Mouse (Mus musculus): Measurements from ENCODE around the gene Plod2.

The Plod2 gene

DNA sequence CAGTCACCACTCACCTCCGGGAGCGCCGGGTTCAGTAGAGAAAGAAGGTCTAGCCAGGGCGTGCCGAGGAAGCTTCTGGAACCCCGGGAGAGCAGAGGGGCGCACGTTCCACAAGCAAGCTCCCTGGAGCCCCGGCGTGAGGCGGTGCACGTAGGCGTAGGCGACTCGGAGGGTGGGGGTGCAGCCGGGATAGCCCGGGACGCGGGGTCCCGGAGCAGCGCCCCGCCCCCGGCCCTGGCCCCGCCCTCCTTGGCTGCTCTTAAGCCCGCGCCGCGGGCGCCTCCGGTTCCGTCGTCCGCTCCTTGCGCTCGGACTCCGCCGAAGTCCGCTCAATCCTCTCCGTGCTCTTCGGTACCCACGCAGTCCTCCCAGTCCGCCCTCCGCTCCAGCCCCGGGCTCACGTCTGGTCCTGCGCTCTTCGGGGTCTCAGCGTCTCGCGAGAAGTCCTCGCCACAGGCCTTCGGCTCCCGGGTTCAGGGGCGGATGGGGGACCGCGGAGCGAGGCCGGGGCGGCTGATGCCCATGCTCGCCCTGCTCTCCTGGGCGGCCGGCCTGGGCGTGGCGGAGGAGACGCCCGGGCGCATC is at the start of gene Plod2:
Gene Plod2 (plus strand): TSS at position 247 of the 585 bp plus-strand sequence.
- peak within 1 kb of the TSS; percentile 92 for H3K4me3 ChIP-seq (replicated peaks; ENCODE audit: low read length)
- peaks cover 19% of the 10 kb centered on the region for H3K27me3 ChIP-seq (ENCODE audit: insufficient read depth, low read length)
- TF ChIP-seq POU5F1 (IDR thresholded peaks at IDR 0.05; ENCODE audit: borderline replicate concordance, low read length) (no peak), CTCF (conservative IDR thresholded peaks at IDR 0.05; ENCODE audit: low read length) (no peak), NANOG (IDR thresholded peaks at IDR 0.05; ENCODE audit: borderline replicate concordance, low read length) (no peak)

DNA sequence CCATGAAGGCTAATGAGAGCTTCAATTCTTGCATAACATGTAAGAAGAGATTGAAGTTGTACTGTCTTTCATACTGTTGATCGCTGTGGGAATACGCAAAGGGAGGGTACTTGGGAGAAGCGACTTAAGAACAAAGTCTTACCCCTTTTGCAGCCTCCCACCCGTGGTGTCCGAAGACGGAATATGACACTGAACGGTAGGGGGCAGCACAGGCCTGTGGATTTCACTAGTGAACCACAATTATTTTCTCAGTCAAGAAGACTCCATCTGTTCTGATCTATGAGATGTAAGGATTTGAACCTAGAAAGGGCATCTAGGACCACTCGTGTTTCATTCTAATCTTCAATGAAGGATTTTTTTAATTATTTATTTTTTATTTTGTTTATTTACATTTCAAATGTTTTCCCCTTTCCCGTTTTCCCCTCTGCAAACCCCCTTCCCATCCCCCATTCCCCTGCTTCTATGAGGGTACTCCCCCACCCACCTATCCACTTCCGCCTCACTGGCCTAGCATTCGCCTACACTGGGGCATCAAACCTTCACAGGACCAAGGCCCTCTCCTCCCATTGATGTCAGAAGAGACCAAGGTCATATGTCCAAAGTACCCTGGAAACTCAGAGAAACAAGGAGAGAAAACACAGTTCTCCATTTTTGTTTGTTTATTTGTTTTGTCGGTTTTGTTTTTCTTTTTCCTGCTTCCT is 42.2 kb upstream of the Plod2 start:
- Histone ChIP-seq H3K4me1 (replicated peaks; ENCODE audit: low read depth, low read length) (no peaks in the 10 kb centered on the region), H3K4me3 (replicated peaks; ENCODE audit: low read length) (no peak overlapping the region), H3K36me3 (ENCODE audit: insufficient read depth, low read length) (no peaks in the 10 kb centered on the region), H3K27me3 (ENCODE audit: insufficient read depth, low read length) (no peaks in the 10 kb centered on the region), H3K9me3 (ENCODE audit: low read length) (no peaks in the 10 kb centered on the region)
- TF ChIP-seq NANOG (IDR thresholded peaks at IDR 0.05; ENCODE audit: borderline replicate concordance, low read length) (no peak), CTCF (conservative IDR thresholded peaks at IDR 0.05; ENCODE audit: low read length) (peak; percentile 50), POU5F1 (IDR thresholded peaks at IDR 0.05; ENCODE audit: borderline replicate concordance, low read length) (no peak)

More for the DNA sequence above, at the start of gene Plod2:
- Histone ChIP-seq H3K36me3 (ENCODE audit: insufficient read depth, low read length) (peaks cover 19% of the 10 kb centered on the region), H3K9me3 (ENCODE audit: low read length) (peaks cover 34% of the 10 kb centered on the region), H3K4me1 (replicated peaks; ENCODE audit: low read depth, low read length) (peaks cover 31% of the 10 kb centered on the region)

DNA sequence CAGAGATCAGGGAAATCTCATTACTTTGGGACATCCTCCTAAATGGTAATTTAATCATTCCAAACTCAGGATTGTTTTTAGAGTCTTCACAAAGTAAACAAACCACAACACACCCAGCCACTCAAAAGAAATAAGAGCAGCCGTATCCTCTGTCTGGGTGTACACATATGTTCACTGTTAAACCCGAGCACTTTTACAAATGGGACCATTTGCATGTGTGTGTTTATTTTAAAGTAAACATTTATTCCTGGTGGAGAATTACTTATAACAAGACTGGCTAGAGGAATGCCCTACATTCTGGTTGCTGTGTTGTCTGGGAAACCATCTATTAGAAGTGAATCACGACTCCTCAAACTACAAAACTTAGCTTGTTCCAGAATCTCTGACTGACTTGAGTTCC is 37.8 kb upstream of the Plod2 start:
- no peaks in the 10 kb centered on the region for H3K36me3 ChIP-seq (ENCODE audit: insufficient read depth, low read length)
- H3K4me3 ChIP-seq (replicated peaks; ENCODE audit: low read length) = no peak overlapping the region
- no peak for TF ChIP-seq CTCF (conservative IDR thresholded peaks at IDR 0.05; ENCODE audit: low read length)
- no peak for TF ChIP-seq POU5F1 (IDR thresholded peaks at IDR 0.05; ENCODE audit: borderline replicate concordance, low read length)
- no peak for TF ChIP-seq NANOG (IDR thresholded peaks at IDR 0.05; ENCODE audit: borderline replicate concordance, low read length)
- H3K4me1 ChIP-seq (replicated peaks; ENCODE audit: low read depth, low read length) = no peaks in the 10 kb centered on the region
- no peaks in the 10 kb centered on the region for H3K9me3 ChIP-seq (ENCODE audit: low read length)
- no peaks in the 10 kb centered on the region for H3K27me3 ChIP-seq (ENCODE audit: insufficient read depth, low read length)

DNA sequence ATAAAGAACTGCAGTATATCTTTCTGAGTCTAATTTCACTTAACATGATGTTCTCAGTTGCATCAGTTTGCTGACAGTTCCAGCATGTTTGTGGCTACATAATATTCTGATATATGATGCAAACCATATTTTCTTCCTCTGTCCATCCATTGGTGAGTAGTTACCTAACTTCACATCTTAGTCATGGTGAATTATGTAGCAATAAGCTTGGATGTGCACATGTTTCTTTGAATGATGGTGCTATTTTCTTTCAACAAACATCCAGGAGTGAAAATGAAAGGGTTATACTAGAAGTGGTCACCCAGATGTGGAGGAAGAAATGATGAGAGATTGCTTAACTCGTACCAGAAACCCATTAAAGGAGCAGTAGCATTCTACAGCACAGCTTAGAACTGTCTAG is 37.1 kb upstream of the Plod2 start:
- Histone ChIP-seq H3K4me3 (replicated peaks; ENCODE audit: low read length) (no peak overlapping the region), H3K27me3 (ENCODE audit: insufficient read depth, low read length) (no peaks in the 10 kb centered on the region), H3K36me3 (ENCODE audit: insufficient read depth, low read length) (no peaks in the 10 kb centered on the region), H3K9me3 (ENCODE audit: low read length) (no peaks in the 10 kb centered on the region), H3K4me1 (replicated peaks; ENCODE audit: low read depth, low read length) (no peaks in the 10 kb centered on the region)
- no peak for TF ChIP-seq CTCF (conservative IDR thresholded peaks at IDR 0.05; ENCODE audit: low read length)
- TF ChIP-seq NANOG (IDR thresholded peaks at IDR 0.05; ENCODE audit: borderline replicate concordance, low read length) = no peak
- no peak for TF ChIP-seq POU5F1 (IDR thresholded peaks at IDR 0.05; ENCODE audit: borderline replicate concordance, low read length)

DNA sequence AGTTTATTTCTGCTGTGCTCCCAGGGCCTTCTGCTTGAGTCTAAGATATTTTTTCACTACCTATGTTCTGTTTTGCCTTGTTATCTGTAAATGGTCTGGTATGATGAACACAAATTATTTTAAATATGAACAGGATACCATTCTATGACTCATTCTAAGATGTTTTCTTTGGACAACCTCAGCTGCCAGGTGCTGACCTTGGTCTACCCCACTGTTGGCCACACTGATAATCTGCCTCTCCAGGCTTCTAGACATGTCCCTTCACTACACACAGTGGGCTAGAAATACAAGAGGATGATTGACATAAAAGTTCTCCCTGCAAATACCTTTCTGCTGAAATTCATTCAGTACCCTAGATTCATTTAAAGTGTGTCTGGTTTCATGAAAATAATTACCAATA is 30.3 kb upstream of the Plod2 start:
- Histone ChIP-seq H3K4me1 (replicated peaks; ENCODE audit: low read depth, low read length) (no peaks in the 10 kb centered on the region), H3K4me3 (replicated peaks; ENCODE audit: low read length) (no peak overlapping the region), H3K27me3 (ENCODE audit: insufficient read depth, low read length) (no peaks in the 10 kb centered on the region), H3K36me3 (ENCODE audit: insufficient read depth, low read length) (no peaks in the 10 kb centered on the region), H3K9me3 (ENCODE audit: low read length) (peaks cover under 1% of the 10 kb centered on the region; the same call in 1 of the 2 replicates)
- TF ChIP-seq NANOG (IDR thresholded peaks at IDR 0.05; ENCODE audit: borderline replicate concordance, low read length) (no peak), POU5F1 (IDR thresholded peaks at IDR 0.05; ENCODE audit: borderline replicate concordance, low read length) (no peak), CTCF (conservative IDR thresholded peaks at IDR 0.05; ENCODE audit: low read length) (no peak)

DNA sequence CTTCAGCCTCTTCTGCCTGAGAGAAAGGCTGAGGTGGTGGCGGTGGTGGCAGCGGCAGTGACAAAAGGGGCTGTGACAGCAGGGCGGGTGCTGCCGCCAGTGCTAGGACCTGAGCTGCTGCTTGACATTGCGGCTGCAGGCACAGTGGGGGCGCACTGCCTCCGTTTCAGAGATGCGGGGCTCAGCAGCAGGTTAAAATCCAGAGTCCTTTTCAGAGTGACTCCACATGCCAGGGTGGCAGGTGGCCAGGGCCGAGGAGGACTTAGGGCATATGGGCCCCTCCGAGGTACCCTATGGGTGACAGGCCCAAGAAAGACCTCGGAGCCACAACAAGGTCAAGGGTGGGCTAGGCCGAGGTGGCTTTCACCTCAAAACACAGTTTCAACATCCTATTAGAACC is 25.0 kb upstream of the Plod2 start:
- no peak overlapping the region for H3K4me3 ChIP-seq (replicated peaks; ENCODE audit: low read length)
- H3K9me3 ChIP-seq (ENCODE audit: low read length) = peaks cover 45% of the 10 kb centered on the region
- H3K27me3 ChIP-seq (ENCODE audit: insufficient read depth, low read length) = no peaks in the 10 kb centered on the region
- TF ChIP-seq CTCF (conservative IDR thresholded peaks at IDR 0.05; ENCODE audit: low read length) = no peak
- no peak for TF ChIP-seq NANOG (IDR thresholded peaks at IDR 0.05; ENCODE audit: borderline replicate concordance, low read length)
- no peak for TF ChIP-seq POU5F1 (IDR thresholded peaks at IDR 0.05; ENCODE audit: borderline replicate concordance, low read length)
- H3K4me1 ChIP-seq (replicated peaks; ENCODE audit: low read depth, low read length) = no peaks in the 10 kb centered on the region
- no peaks in the 10 kb centered on the region for H3K36me3 ChIP-seq (ENCODE audit: insufficient read depth, low read length)

DNA sequence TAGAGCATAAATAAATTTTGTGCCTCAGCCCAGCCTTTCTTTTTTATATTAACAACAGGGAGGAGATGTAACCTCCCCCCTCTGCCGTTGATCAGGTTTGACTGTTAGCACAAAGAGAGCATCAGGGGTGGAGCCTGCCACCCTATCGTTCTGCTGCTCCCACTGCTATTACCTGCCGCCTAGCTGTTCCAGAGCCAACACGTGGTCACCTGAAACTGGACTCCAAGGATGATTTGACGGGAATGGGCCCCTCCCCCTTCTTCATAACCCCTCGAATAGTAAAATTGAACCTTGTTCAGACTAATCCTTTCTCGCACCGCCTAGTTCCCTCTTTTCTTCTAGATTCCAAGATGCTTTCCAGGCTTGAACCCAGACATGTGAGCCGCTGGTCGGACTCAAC is 21.3 kb upstream of the Plod2 start:
- H3K36me3 ChIP-seq (ENCODE audit: insufficient read depth, low read length) = no peaks in the 10 kb centered on the region
- H3K4me3 ChIP-seq (replicated peaks; ENCODE audit: low read length) = no peak overlapping the region
- H3K4me1 ChIP-seq (replicated peaks; ENCODE audit: low read depth, low read length) = no peaks in the 10 kb centered on the region
- TF ChIP-seq NANOG (IDR thresholded peaks at IDR 0.05; ENCODE audit: borderline replicate concordance, low read length) = no peak
- TF ChIP-seq POU5F1 (IDR thresholded peaks at IDR 0.05; ENCODE audit: borderline replicate concordance, low read length) = no peak
- TF ChIP-seq CTCF (conservative IDR thresholded peaks at IDR 0.05; ENCODE audit: low read length) = no peak
- no peaks in the 10 kb centered on the region for H3K27me3 ChIP-seq (ENCODE audit: insufficient read depth, low read length)
- H3K9me3 ChIP-seq (ENCODE audit: low read length) = peaks cover 54% of the 10 kb centered on the region

DNA sequence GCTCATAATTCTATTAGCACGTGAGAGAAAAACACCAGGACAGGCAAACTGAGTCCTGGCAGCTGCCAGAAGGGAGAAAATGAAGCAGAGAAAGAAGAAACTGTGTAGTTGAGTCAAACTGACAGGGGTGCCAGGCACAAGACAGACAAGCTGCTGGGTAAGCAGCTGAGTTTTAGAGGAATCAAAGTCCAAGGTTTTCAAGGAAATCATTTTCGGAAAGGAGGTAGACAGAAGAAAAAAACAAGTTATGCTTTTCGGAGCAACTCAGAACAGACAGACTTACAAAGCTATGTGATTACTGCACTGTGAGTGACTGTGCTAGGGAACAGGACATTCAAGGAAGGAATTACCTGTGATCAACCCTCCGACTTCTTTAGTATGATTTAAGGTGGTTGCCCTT is 17.5 kb upstream of the Plod2 start:
- Histone ChIP-seq H3K27me3 (ENCODE audit: insufficient read depth, low read length) (no peaks in the 10 kb centered on the region), H3K9me3 (ENCODE audit: low read length) (peaks cover 32% of the 10 kb centered on the region), H3K4me1 (replicated peaks; ENCODE audit: low read depth, low read length) (no peaks in the 10 kb centered on the region), H3K36me3 (ENCODE audit: insufficient read depth, low read length) (no peaks in the 10 kb centered on the region), H3K4me3 (replicated peaks; ENCODE audit: low read length) (no peak overlapping the region)
- TF ChIP-seq NANOG (IDR thresholded peaks at IDR 0.05; ENCODE audit: borderline replicate concordance, low read length) = no peak
- no peak for TF ChIP-seq CTCF (conservative IDR thresholded peaks at IDR 0.05; ENCODE audit: low read length)
- no peak for TF ChIP-seq POU5F1 (IDR thresholded peaks at IDR 0.05; ENCODE audit: borderline replicate concordance, low read length)

Data from E14TG2a.4 (cell line).